Mouse (Mus musculus) CD4-positive helper T cell, adult 2 months (primary cell): Measurements from ENCODE around the gene Pla2g6.

Experiments
- DNase-seq: peaks from one replicate; pipeline ENCODE4 v3.0.0-alpha.2; 2012; ENCODE audit warnings: low read depth, missing footprints, low spot score

Gene Pla2g6

DNA sequence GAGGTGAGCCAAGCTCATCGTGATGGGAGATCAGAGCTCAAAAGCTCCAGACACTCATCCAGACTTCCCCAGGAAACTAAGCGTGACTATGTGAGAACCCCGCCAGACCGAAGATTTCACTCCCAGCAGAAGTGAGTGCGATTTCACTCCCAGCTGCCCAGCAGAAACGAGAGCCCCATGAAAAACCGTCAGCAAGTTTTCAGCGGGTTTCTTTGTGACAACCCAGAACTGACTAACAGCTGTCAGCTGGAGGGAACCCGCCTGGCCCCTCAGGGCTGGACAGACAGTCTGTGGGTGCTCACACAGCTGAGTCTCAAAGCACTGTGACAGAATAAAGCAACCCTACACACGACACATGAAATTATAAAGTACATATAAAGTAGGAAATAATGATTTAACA lies 50.5 kb downstream of the Pla2g6 start:
- DNase-seq: no peak

DNA sequence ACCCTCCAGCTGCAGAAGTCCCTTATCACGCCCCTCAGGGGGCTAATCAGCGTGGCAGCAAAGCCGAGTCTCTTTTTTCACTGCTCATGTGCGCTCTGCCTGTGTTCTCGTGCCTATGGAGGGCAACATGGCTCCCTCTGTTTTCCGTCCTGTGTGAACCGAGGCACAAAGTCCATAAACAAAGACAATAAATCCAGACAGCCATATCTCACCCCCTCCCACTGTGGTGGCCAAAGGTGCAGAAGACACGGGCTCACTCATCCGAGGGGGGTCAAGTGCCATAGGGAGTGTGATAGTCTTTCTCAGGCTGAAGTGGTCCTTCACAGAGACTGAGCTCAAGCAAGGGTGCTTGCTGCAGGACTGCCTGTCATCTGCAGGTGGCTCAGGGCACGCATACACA lies 55.2 kb downstream of the Pla2g6 start:
- DNase-seq: no peak

DNA sequence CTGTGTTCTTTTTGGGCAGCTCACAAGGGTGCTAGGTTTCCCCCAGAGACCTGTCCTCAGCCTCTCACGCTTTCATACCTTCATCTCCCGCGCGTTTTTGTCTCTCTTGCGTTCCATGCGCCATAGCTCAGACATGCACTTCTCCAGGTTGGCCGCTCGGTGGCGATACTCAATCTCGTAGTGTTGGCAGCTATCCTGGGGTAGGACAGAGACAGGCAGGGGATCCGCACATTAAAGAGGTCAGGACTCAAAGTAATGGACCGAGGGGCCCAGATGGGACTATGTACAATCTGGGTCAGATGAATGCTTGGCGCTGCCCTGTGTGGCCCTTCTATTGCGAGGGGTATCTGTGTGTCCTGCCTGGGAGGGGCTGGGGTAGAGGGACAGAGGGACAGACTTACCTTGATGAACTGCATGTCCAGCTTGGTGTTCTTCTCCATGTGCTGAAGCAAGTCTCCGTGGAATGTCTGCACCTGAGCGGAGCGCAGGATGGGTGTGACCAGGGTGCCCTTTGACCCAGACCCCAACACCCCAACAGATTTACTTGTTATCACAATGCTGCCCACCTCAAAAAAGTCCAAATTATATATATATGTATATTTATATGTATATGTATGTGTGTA lies 57.0 kb downstream of the Pla2g6 start:
- DNase-seq: peak; percentile 74

DNA sequence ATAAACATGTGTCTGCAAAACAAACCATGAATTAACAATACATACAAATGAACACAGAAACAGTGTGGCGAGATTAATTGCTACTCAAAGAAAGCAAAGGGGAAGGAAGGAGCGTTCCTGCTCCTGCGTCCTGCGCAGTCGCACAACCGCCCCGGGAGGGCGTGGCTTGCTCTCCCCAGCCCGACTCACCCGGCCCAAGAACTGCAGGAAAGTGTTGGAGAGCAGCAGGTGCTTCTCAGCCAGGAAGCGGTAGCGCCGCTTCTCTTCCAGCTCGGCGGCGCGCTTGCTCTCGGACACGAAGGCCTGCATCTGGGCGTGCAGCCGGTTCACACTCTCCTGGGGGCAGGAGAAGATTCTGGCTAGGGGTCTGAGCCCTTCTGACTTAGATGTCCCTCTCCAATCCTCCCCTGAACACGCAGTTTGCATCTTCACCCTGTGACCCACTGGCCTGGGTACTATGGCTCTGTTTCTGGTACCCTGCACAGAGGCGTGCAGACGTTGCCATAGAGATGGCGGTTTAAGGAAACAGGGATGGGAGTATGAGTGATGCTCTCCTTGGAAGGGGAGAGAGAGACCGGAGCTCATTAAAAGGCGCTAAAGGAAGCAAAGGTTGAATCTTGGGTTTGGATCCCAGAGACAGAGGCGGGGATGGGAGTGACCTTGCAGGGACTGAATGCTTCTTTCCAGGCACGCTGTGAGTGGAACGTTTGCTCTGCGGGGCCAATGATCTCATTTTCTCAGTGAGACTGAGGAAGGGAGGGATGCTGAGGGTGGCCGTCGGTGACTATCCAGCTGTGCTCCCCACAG lies 57.7 kb downstream of the Pla2g6 start:
- peak; percentile 91 for DNase-seq

DNA sequence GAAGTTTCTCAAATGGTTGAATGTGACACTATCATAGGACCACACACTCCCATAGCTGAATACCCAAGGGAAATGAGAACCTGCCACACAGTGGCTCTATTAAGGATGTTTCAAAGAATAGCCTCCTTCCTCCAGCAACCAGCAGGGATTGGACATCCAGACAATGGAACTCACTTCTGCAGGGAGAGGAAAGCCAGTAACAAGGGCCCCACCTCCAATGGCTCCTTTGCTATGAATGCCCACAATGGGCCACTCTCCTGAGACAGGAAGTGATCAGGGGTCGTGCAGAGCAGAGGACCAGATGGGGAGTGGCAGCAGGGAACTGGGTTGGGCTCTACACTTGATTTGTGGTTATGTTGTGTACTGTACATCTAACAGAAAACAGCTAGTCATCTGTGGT lies 59.7 kb downstream of the Pla2g6 start:
- no peak for DNase-seq

DNA sequence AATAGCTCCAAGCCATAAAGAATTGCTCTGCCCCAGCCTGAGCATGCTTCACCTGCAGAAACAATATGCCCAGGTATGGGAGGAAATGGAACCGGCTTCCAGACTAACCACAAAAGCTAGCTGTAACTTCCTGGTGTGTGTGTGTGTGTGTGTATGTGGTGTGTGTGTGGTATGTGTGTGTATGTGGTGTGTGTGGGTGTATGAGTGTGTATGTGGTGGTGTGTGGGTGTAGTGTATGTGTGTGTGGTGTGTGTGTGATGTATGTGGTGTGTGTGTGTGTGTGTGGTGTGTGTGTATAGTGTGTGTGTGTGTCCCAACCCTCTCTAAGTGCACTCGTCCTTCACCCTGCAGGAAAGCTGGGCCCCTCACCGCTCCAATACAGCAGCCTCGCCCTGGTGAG lies 62.8 kb downstream of the Pla2g6 start:
- peak; percentile 59 for DNase-seq

DNA sequence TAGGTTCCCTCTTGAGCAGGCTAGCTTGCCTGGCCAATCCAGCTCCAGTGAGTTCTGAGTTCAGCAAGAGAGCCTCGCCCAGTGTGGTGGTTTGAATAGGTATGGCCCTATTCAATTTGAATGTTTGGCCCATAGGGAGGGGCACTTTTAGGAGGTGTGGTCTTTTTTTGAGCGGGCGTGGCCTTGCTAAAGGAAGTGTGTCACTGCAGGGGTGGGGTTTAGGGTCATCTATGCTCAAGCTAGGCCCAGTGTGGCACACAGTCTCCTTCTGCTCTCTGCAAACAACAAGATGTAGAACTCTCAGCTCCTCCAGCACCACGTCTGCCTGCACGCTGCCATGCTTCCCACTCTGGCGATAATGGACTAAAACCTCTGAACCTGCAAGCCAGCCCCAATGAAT lies 64.5 kb downstream of the Pla2g6 start:
- DNase-seq: no peak

DNA sequence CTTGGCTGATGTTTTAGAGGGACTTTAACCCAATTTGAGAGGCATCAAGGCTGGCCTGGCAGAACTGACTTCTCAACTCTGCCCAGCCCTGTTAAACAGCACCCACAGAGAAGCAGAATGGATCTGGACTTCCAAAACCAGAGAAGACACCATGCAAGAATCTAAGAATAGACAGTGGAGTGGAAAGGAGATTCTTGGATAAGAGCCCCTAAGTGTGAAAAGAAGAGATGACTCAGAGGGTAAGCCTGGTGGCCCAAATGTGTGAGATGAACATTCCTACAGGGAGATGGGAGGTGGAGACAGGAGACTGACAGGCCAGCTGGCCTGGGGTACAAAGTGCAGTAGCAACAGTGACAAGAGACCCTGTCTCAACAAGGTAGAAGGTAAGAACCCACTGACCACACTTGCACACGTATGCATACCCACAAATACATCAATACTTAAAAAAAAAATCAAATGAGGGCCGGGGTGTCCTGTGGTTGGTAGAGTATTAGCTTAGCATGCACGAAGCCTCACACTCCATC lies 65.3 kb downstream of the Pla2g6 start:
- DNase-seq: no peak

DNA sequence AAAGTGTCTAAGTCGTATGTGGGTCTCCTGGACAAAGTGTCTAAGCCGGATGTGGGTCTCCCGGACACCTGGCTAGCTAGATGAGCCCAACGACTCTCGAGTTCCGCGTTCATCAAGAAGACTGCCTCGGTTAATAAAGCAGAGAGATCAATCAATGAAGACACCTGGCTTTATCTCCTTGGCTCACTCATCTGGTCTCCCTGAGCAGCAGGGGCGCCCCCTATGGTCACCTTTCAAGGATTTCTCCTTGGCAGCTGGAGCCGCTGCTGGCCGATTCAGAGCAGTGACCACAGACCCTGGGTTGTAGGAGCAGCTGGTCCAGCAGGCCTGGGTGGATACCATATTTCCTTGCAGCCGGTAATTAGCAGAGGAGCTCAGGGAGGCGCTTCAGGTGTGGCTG lies 65.8 kb downstream of the Pla2g6 start:
- DNase-seq: peak; percentile 29

DNA sequence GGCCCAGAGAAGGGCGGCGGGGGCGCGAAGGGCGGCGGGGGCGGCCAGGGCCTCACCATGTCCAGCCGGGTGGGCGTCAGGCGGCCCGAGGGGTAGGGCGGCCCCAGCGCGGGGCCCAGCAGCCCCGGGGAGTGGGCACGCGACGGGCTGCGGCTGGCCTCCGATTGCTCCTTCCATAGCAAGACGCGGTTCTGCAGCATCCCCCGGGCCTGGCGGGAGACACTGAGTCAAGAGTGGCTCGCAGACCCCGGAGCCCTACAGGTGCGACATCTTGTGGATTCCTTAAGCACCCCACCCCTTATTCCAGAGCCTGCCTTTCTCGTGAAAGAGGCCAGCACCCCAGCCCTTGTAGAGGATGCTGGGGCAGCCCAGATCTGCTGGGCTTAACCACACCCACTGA lies 66.4 kb downstream of the Pla2g6 start:
- DNase-seq: no peak

DNA sequence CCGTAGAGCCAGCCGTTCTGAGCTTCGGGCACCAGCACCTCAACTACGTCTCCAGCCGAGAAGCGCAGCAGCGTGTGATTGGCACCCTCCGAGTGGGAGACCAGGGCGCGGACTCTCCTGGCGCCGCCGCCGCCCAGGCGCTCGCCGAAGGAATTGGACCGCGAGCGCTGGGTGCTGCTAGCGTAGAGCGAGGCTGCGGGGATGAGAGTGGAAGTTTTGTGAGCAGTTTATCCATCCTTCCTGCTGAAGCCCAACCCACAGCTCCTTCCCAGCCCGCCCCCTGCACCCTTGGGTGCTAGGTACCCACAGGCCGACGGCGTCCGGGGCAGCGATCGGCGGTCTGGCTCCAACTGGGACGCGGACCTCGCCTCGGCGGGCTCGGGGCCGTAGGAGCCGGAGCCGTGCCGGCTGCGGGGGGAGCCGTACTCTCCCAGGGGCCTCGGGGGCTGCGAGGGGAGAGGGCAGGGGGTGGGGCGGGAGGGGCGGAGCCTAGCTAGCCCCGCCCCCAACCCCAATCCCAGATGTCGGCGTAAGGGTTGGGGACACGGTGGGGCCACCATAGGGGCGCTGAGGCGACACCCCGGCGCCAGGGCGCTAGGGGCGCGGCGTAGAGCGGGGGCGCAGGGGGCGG lies 67.0 kb downstream of the Pla2g6 start:
- peak; percentile 46 for DNase-seq

DNA sequence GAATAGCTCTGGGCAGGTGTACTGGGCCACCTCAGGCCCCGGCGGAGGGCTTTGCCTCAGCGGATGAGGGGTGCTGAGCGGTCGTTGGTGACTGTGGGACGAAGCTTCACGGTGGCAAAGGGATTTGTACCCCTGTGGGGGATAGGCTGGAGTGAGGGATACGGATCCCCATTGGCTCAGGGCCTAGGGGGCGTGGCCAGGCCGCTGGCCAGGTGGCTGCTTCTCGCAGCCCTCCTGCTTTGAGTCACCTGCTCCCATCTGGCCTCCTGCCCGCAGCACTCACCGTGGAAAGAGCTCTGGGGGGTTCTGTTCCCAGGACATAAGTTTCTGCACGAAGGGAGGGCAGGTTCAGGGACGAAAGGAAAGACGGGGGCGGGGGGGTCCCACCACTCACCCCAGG lies 69.7 kb downstream of the Pla2g6 start:
- DNase-seq: no peak

DNA sequence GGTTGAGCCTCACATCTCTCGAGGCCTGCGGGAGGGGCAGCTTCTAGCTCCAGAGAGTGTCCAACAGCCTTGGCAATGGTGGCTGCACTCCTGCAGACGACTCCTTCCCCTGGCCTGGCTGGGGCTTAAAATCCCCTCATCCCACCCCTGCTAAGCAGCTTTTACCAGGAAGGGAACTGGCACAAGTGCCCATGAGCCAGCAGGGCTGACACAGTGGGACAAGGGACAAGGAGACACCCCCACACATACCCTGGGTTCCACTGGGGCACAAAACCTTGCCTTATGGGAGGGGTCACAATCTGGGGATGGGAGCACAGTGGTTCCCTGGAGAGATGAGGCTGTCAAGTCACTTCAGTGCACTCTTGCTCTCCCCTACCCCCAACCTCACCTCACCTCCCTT lies 73.5 kb downstream of the Pla2g6 start, which contains the start of gene Slc16a8:
Gene Slc16a8 (minus strand): TSS at position 101 of the 400 bp plus-strand sequence.
- DNase-seq: no peak

DNA sequence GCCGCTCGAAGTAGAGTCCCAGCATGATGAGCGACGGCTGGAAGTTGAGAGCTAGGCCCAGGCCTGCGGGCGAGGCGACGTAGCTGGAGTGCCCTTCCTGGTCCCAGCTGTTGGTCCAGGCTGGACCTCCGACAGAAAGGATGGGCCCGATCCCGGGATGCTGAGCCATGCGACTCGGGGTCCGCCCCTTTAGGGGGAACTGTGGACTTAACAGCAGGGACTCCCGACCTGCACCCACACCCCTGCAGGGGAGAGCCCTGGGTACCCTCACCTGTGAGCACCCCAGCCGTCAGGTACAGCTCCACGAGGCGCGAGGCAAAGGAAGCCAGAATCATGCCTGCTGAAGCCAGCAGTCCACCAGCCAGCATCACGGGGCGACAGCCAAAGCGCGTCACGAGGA lies 75.6 kb downstream of the Pla2g6 start:
- no peak for DNase-seq

DNA sequence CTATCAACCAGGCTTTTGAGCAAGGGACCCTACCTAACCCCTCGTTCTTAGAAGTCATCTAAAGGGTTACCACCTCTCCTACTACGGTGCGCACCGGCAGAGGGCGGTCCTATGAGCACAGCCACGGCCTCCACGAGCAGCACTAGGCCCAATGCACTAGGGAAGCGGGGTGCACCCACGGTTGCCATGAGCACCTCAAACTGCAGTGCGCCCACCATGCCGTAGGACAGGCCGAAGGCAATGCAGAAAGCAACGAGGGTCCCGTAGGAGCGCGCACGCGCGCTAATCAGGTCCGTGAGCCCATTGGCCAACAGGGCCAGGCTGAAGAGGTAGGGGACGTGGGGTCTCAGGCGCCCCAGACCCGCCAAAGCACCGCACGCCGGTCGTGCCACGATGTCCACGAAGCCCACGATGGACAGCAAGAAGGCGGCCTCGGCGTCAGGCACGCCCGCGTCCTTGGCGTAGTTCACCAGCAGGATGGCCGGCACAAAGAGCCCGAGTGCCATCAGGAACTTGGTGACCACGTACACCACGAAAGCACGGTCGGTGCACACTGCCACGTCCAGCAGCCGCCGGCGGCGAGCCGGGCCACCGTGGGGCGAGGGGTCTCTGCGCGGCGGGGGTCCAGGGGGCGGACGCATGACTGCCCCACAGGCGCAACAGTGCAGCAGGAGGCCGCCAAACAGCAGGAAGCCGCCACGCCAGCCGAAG lies 76.3 kb downstream of the Pla2g6 start:
- no peak for DNase-seq

DNA sequence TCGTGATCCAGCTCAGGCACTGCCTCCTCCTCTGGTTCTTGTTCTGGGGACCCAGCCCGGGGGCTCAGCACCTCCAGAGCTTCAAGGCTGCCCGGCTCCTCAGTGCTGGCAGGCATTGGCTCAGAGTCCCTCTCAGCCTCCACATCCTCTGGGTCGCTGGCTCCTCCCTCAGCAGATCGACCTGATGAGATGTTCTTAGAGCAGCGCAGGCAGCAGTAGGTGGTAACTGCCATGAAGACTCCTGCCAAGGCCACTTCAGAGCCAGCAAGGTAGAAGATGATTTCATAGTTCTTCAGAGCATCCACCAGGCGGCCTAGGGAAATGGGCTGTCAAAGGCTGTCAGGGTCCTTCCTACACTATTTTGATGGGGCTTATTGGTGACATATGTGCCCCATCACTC lies 77.0 kb downstream of the Pla2g6 start:
- no peak for DNase-seq

DNA sequence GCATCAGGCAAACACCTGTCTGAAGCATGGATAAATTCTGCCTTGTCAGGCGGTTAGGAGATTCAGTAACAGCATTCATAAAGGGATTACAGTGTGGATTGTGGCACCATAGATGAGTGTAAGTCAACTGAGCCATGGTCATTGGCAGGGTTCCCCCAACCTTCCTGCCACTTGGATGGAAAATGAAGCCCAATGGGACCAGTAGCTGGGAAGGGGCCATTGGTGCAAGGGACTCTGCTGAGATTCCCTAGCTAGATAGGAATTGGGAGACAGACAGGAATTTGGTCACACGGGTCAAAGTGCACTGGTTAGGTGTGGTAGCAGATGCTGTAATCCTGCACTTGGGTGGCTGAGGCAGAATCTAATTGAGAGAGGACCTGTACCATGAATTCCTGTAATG lies 78.0 kb downstream of the Pla2g6 start:
- DNase-seq: no peak

DNA sequence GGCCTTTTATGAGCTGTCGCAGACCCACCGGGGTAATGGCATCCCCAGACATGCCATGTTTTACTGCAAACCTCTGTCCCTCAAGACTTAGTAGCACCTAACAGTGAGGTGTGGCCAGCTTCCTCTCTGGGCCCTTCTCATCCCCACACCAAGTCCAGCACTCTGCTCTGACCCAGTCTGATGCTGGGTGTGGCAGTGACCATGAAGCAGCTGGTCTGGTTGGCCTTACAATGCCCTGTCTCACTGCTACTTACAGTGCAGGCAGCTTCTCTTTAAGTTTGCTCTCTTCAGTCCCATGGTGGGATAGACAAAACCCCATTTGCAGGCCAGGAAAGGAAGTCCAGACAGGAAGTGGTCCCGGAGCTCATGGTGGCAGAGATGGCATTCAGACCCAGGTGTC lies 82.9 kb downstream of the Pla2g6 start:
- no peak for DNase-seq

DNA sequence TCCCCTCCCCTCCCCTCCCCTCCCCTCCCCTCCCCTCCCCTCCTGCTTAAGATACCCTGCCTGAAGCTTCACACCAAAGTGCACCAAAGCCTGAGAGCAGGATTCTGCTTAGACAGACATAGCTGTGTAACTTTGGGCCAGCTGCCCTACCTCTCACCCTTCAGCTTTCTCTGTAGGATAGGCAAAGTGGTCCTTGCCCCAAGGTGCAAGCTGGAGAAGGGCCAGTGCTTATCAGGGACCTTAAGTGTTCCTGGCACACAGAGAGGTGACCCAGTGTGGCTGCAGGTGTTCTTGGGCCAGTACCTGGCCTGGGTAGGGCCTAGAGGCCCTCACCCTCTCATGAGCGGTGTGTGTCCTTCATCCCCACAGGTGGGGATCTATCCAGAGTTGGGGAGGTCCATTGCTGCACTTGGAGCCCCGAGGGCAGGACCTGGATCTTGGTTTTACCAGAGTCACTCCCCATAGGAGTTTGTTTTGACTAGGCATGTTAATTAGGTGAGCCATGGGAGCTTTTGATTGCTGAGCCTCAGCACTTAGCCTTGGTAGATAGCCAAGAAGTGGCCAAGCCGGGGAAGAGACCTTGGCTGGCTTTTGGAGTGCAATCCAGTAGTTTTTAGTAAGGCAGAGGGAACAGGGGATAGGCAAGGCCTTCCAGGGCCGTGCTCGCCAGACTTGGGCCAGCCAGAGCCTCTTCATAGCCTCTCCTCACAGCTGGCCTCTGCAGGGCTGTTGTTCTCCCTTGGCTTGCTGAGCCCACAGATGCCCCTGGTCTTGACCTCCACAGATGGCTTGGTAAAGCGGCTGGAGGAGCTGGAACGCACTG lies 83.9 kb downstream of the Pla2g6 start:
- no peak for DNase-seq

DNA sequence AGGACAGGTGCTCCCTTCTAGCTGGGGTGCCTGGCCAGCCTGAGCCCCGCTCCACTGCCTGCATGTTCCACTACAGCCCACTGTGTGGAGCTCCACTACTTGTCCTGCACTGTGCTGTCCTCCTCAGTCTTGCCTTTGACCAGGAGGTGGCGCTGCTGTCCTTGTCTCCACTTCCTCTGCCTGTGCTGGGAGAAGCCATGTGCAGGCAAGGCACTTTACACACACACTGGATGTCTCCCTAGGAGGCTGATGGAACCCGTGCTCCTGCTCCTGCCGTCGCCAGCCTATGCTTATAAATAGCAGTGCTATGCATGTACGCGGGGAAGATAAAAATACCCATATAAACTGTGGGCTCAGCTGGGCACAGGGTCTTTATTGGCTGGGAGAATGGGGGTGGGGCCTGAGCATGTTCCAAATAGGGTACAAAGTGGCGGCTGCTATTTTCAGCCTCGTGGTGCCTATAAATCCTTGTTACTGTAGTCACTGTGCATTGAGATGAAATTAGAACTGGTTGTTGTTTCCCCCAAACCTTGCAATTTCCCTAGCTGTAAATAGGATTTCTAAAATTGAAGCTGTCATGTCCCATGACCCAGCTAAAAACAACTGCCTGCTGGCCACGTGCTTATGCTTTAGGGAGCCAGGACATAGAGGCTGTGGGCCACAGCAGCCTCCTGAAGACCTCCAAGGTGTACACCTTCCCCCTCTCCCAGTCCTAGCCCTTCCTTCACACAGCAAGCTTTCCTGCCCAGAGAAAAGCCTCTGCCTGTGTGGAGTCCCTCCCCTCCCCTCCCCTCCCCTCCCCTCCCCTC lies 84.8 kb downstream of the Pla2g6 start:
- DNase-seq: peak; percentile 92
